Mouse (Mus musculus) hindbrain, embryonic 15.5 days (tissue): ENCODE data around the gene Kank2. TPM values are rescaled to one million over a fixed set of nuclear protein-coding genes. Genes with fewer than 3 reads are reported as not detected.

ENCODE experiments used
- ATAC-seq: fragments of 200-750 bp; cut with Nextera tagmentation; 2 replicates; pipeline ENCODE4 v1.8.0; 2017; ENCODE audit warnings: low read depth, moderate number of reproducible peaks, moderate TSS enrichment; ENCODE audit not compliant: low FRiP score
- H3K27ac ChIP-seq: fragments of 300-500 bp; sonication (generic); replicated peaks from 2 replicates; pipeline ENCODE4 v1.5.1; 2015; ENCODE audit warnings: mild to moderate bottlenecking, inconsistent platforms
- H3K27me3 ChIP-seq: fragments of 300-500 bp; sonication (generic); 2 replicates; pipeline ENCODE4 v1.6.1; 2015; ENCODE audit warnings: control low read depth, inconsistent platforms
- H3K36me3 ChIP-seq: fragments of 300-500 bp; sonication (generic); 2 replicates; pipeline ENCODE4 v1.6.1; 2015; ENCODE audit warnings: control low read depth, inconsistent platforms
- H3K4me1 ChIP-seq: fragments of 300-500 bp; sonication (generic); replicated peaks from 2 replicates; pipeline ENCODE4 v1.6.1; 2015; ENCODE audit warnings: control low read depth, inconsistent platforms
- H3K4me2 ChIP-seq: fragments of 300-500 bp; sonication (generic); 2 replicates; pipeline ENCODE4 v1.6.1; 2015; ENCODE audit warnings: moderate library complexity, mild to moderate bottlenecking, inconsistent platforms
- H3K4me3 ChIP-seq: fragments of 300-500 bp; sonication (generic); 2 replicates; pipeline ENCODE4 v1.5.1; 2015; ENCODE audit warnings: mild to moderate bottlenecking, inconsistent platforms
- H3K9ac ChIP-seq: fragments of 300-500 bp; sonication (generic); 2 replicates; pipeline ENCODE4 v1.6.1; 2015; ENCODE audit warnings: inconsistent platforms
- H3K9me3 ChIP-seq: fragments of 300-500 bp; sonication (generic); 2 replicates; pipeline ENCODE4 v1.6.1; 2016; ENCODE audit warnings: control low read depth, inconsistent platforms
- WGBS: fragments of 180-500 bp; shearing (Covaris S2); methylation state at CpG from one replicate; pipeline ENCODE4 v1.1.7; 2015; 5-methylcytosine and 5-hydroxymethylcytosine counted together
- polyA plus RNA-seq: library from polyadenylated mRNA; unstranded; fragments of >200 nt; fragmentation: Nextera tagmentation; extraction: Ambion mirVana; gene quantifications from 2 replicates; pipeline ENCODE4 v1.2.1, GENCODE M21; 2015

Gene Kank2
- polyA plus RNA-seq: 5.2 and 5.8 TPM in 2 replicates

GRCm38 (mm10) chr9:21798345-21799009 is at the start of gene Kank2:
Gene Kank2, minus strand, starts transcription at chr9:21798744.
- Histone ChIP-seq H3K4me3 (peak within 1 kb of the TSS; percentile 66), H3K4me2 (peak within 1 kb of the TSS; percentile 83), H3K36me3 (no peaks in the 10 kb centered on the region), H3K4me1 (peaks cover 12% of the 10 kb centered on the region), H3K27me3 (peaks cover 7% of the 10 kb centered on the region), H3K27ac (peak within 1 kb of the TSS; percentile 67), H3K9ac (peak within 1 kb of the TSS; percentile 53), H3K9me3 (no peaks in the 10 kb centered on the region)
- ATAC-seq: peak; percentile 70
- under 1% methylated on average over 47 of the region's 52 CpGs for WGBS

GRCm38 (mm10) chr9:21847926-21848325 is 49.4 kb upstream of the Kank2 start:
- no peak for ATAC-seq
- Histone ChIP-seq H3K4me1 (peaks cover 17% of the 10 kb centered on the region), H3K9ac (no peak overlapping the region), H3K4me3 (no peak overlapping the region), H3K4me2 (no peak overlapping the region), H3K9me3 (no peaks in the 10 kb centered on the region), H3K27me3 (no peaks in the 10 kb centered on the region), H3K27ac (peak overlapping the region; percentile 58), H3K36me3 (no peaks in the 10 kb centered on the region)
- 25% methylated on average over 10 of the region's 10 CpGs for WGBS

- peak overlapping the region; percentile 58 for H3K27ac ChIP-seq
- peak overlapping the region; percentile 35 for H3K4me2 ChIP-seq
Observed at GRCm38 (mm10) chr9:21847425-21847824, 48.9 kb upstream of the Kank2 start.

GRCm38 (mm10) chr9:21846755-21847341 is 48.3 kb upstream of the Kank2 start:
- H3K27me3 ChIP-seq: no peaks in the 10 kb centered on the region
- ATAC-seq: 0 out of 2 replicates have a peak, but pooled peaks have one; percentile 14
- H3K4me2 ChIP-seq: peak overlapping the region; percentile 35
- no peak overlapping the region for H3K4me3 ChIP-seq
- H3K36me3 ChIP-seq: no peaks in the 10 kb centered on the region
- H3K4me1 ChIP-seq: peaks cover 8% of the 10 kb centered on the region; the same call in 1 of the 2 replicates
- H3K9me3 ChIP-seq: no peaks in the 10 kb centered on the region
- peak overlapping the region; percentile 58 for H3K27ac ChIP-seq
- H3K9ac ChIP-seq: no peak overlapping the region
- WGBS: 12% methylated on average over 11 of the region's 11 CpGs

More at GRCm38 (mm10) chr9:21847425-21847824, 48.9 kb upstream of the Kank2 start:
- H3K4me3 ChIP-seq: no peak overlapping the region
- H3K4me1 ChIP-seq: peaks cover 12% of the 10 kb centered on the region
- WGBS: 38% methylated on average over 3 of the region's 3 CpGs
- H3K9ac ChIP-seq: no peak overlapping the region
- no peaks in the 10 kb centered on the region for H3K9me3 ChIP-seq
- ATAC-seq: no peak
- H3K27me3 ChIP-seq: no peaks in the 10 kb centered on the region
- H3K36me3 ChIP-seq: no peaks in the 10 kb centered on the region

GRCm38 (mm10) chr9:21845381-21846080 is 47.0 kb upstream of the Kank2 start:
- no peak overlapping the region for H3K9ac ChIP-seq
- H3K4me2 ChIP-seq: no peak overlapping the region
- peaks cover 8% of the 10 kb centered on the region; the same call in 1 of the 2 replicates for H3K4me1 ChIP-seq
- H3K4me3 ChIP-seq: no peak overlapping the region
- H3K36me3 ChIP-seq: no peaks in the 10 kb centered on the region
- no peaks in the 10 kb centered on the region for H3K9me3 ChIP-seq
- H3K27me3 ChIP-seq: no peaks in the 10 kb centered on the region
- ATAC-seq: no peak
- WGBS: 59% methylated on average over 14 of the region's 14 CpGs
- no peak overlapping the region for H3K27ac ChIP-seq

- WGBS: 81% methylated on average over 6 of the region's 6 CpGs
- ATAC-seq: no peak
Observed at GRCm38 (mm10) chr9:21843086-21843485, 44.5 kb upstream of the Kank2 start.

GRCm38 (mm10) chr9:21842391-21842790 is 43.8 kb upstream of the Kank2 start:
- Histone ChIP-seq H3K36me3 (no peaks in the 10 kb centered on the region), H3K9ac (no peak overlapping the region), H3K27ac (no peak overlapping the region), H3K27me3 (no peaks in the 10 kb centered on the region), H3K4me1 (peaks cover 6% of the 10 kb centered on the region; the same call in 1 of the 2 replicates), H3K4me3 (no peak overlapping the region), H3K9me3 (no peaks in the 10 kb centered on the region), H3K4me2 (no peak overlapping the region)
- ATAC-seq: no peak
- WGBS: 57% methylated on average over 5 of the region's 5 CpGs

More at GRCm38 (mm10) chr9:21843086-21843485, 44.5 kb upstream of the Kank2 start:
- Histone ChIP-seq H3K27me3 (no peaks in the 10 kb centered on the region), H3K4me3 (no peak overlapping the region), H3K27ac (peak overlapping the region; percentile 14; the same call in 1 of the 2 replicates), H3K9me3 (no peaks in the 10 kb centered on the region), H3K9ac (no peak overlapping the region), H3K4me2 (no peak overlapping the region), H3K36me3 (no peaks in the 10 kb centered on the region), H3K4me1 (peaks cover 8% of the 10 kb centered on the region; the same call in 1 of the 2 replicates)

GRCm38 (mm10) chr9:21841340-21841739 is 42.8 kb upstream of the Kank2 start:
- no peaks in the 10 kb centered on the region for H3K36me3 ChIP-seq
- no peaks in the 10 kb centered on the region for H3K9me3 ChIP-seq
- no peaks in the 10 kb centered on the region for H3K27me3 ChIP-seq
- 95% methylated on average over 6 of the region's 6 CpGs for WGBS
- no peak for ATAC-seq
- H3K9ac ChIP-seq: no peak overlapping the region
- H3K27ac ChIP-seq: no peak overlapping the region
- no peaks in the 10 kb centered on the region for H3K4me1 ChIP-seq
- no peak overlapping the region for H3K4me2 ChIP-seq
- no peak overlapping the region for H3K4me3 ChIP-seq

- no peak overlapping the region for H3K4me3 ChIP-seq
- no peak overlapping the region for H3K4me2 ChIP-seq
- no peaks in the 10 kb centered on the region for H3K27me3 ChIP-seq
- no peaks in the 10 kb centered on the region for H3K4me1 ChIP-seq
- no peak; the same call in 1 of the 2 replicates for ATAC-seq
- H3K36me3 ChIP-seq: no peaks in the 10 kb centered on the region
- H3K9me3 ChIP-seq: no peaks in the 10 kb centered on the region
- H3K27ac ChIP-seq: no peak overlapping the region
- H3K9ac ChIP-seq: no peak overlapping the region
- 58% methylated on average over 8 of the region's 8 CpGs for WGBS
Observed at GRCm38 (mm10) chr9:21840115-21840787, 41.7 kb upstream of the Kank2 start.

GRCm38 (mm10) chr9:21837690-21838089 is 39.1 kb upstream of the Kank2 start:
- H3K27ac ChIP-seq: no peak overlapping the region
- no peaks in the 10 kb centered on the region for H3K27me3 ChIP-seq
- no peaks in the 10 kb centered on the region for H3K9me3 ChIP-seq
- no peaks in the 10 kb centered on the region for H3K4me1 ChIP-seq
- 91% methylated on average over 2 of the region's 2 CpGs for WGBS
- H3K36me3 ChIP-seq: no peaks in the 10 kb centered on the region
- no peak for ATAC-seq
- H3K4me2 ChIP-seq: no peak overlapping the region
- no peak overlapping the region for H3K9ac ChIP-seq
- no peak overlapping the region for H3K4me3 ChIP-seq

- Histone ChIP-seq H3K4me1 (no peaks in the 10 kb centered on the region), H3K4me3 (no peak within 1 kb of the TSS), H3K9ac (no peak within 1 kb of the TSS), H3K27me3 (no peaks in the 10 kb centered on the region), H3K9me3 (no peaks in the 10 kb centered on the region), H3K4me2 (no peak within 1 kb of the TSS), H3K36me3 (no peaks in the 10 kb centered on the region), H3K27ac (no peak within 1 kb of the TSS)
- ATAC-seq: no peak
- WGBS: 60% methylated on average over 15 of the region's 15 CpGs
Observed at GRCm38 (mm10) chr9:21835258-21835912, 36.8 kb upstream of the Kank2 start, which contains the start of gene Angptl8. Gene Angptl8, plus strand, starts transcription at chr9:21835510.
